Mouse (Mus musculus): Measurements from ENCODE around the gene Gm20388.

Gene Gm20388

DNA sequence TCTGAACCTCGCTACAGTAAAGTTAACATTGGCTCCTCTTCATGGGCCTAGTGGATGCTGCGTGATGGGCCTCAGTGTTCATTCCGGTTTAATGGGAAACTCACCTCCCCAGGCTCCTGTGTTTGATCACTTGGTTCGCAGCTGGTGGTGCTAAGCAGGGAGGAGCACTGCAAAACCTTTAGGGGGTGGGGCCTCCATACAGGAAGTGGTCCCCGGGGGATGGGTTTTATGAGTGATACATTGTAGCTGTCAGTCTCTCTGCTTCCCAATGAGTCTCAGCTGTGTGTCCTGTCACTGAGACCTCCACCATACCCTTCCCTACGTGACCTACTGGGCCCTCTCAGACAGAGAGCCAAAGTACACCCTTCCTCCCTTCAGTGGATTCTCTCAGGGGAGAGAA is 956.7 kb downstream of the Gm20388 start:
- no peak for DNase-seq (ENCODE audit: low spot score in 2 of 2)

- no peak for DNase-seq (ENCODE audit: low spot score in 2 of 2)
These were observed 962.0 kb downstream of the Gm20388 start for GRCm38 (mm10) chr8:120872661-120873060.

- no peak for DNase-seq (ENCODE audit: low spot score in 2 of 2)
These were observed 965.6 kb downstream of the Gm20388 start for GRCm38 (mm10) chr8:120876010-120876918.

DNA sequence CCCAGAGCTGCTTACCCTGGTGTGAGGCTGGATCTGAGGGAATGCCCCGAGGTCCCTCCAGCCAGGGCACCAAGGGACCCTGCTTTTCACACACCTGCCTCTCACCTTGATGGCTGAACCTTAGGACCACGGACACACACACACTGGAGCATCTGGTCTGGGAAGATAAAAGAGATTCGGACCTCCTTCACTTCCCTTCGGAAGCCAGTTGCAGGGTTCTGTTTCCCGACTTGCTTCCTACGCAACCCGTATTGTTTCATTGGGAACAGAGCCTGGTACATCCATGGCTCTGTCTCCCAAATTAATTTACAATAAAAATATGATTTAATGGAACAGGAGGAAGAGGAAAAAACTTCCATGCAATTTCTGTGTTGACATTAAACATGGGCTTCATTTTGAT is 966.4 kb downstream of the Gm20388 start:
- DNase-seq (ENCODE audit: low spot score in 2 of 2): no peak

DNA sequence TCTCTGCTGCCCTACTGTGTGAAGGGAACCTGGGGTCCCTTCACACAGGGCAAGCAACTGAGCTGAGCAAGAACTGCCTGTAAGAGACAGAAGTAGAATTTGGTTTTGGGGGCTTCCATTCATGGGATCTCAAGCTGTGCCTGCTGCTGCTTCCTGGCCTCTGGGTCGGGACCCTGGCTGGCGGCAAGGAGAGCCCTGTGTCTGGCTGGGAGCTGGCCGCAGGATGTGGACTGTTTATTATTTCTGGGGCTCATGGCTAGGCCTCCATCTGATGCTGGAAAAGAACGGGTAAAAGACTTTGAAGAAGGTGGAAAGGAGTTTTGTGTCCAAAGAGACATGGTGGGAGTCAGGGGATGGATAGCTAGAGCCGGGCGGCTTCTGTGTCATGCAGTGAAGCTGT is 969.3 kb downstream of the Gm20388 start:
- no peak for DNase-seq (ENCODE audit: low spot score in 2 of 2)

DNA sequence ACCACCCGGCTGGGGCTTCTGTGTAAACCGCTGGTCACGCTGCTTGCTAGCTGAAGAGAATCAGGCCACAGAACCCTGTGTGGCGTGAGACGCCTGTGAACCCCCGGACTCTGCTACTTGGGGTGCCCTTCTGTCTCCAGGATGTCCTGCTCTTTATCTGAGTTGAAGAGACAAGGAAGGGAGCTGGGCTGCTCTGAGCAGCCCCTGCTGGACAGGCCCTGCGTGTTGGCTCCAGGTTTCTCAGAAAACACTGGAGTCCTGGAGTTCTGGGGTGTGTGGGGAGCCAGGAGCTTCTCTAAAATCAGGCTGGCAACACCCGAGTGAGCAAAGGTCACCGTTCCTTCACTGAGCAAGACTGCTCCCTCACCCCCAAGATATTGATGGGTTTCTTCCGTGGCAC is 971.0 kb downstream of the Gm20388 start:
- no peak for DNase-seq (ENCODE audit: low spot score in 2 of 2)

DNA sequence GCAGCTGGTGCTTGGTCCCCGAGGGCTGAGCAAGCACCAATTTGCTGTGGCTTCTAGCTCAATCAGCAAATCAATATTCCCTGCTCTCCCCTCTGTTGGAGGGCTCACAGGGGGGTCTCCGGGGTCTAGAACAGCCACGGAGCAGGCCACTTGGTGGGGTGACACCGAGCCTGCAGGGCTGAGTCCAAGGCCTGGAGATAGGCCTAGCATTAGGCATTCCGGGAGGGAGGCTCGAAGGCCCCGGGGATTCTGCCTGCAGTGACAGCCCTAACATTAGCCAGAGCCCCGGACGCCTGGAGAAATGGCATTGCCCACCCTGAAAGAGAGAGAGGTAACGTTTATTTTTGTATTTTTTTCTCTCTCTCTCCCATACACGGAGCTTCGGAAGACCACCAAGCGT is 972.0 kb downstream of the Gm20388 start:
- no peak for DNase-seq (ENCODE audit: low spot score in 2 of 2)

DNA sequence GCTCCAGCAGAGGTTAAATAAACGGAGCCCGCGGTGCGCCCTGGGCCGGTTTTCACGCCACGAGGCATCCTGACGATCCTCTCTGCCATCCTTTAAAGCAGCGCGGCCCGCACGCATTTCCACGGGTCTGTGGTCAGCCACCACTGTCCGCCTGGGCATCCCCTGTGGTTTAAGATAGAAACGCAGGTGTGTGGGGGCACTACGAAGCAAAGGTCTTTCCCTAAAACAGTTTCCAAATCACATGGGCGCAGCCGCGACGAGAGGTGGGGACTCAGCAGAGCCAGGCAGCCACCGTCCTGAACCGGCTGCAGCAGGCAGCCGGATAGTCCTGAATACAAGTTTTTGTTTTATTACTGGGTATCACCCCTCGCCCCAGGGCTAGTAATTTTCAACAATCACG is 972.7 kb downstream of the Gm20388 start:
- DNase-seq (ENCODE audit: low spot score in 2 of 2): no peak

DNA sequence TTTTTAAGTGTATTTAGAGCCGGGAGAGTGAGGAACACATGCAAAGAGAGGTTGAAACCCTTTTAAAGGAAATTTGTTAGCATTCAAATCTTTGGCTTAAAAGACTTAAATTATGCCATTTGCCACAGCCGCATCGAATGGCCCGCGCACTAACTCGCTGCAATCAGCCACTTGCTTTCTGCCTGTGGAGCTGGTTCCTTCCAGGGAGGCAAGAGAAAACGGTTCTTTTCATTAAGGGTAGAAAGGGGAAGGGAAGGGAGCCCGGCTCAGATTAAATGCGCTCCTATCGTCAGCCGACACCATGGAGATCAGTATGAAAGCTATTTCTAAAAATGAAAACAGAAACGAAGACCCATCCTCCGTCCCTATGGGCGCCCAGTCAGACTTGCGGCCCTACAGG is 973.2 kb downstream of the Gm20388 start:
- DNase-seq (ENCODE audit: low spot score in 2 of 2): no peak

- DNase-seq (ENCODE audit: low spot score in 2 of 2): no peak
These were observed 974.2 kb downstream of the Gm20388 start for GRCm38 (mm10) chr8:120884881-120885280.

DNA sequence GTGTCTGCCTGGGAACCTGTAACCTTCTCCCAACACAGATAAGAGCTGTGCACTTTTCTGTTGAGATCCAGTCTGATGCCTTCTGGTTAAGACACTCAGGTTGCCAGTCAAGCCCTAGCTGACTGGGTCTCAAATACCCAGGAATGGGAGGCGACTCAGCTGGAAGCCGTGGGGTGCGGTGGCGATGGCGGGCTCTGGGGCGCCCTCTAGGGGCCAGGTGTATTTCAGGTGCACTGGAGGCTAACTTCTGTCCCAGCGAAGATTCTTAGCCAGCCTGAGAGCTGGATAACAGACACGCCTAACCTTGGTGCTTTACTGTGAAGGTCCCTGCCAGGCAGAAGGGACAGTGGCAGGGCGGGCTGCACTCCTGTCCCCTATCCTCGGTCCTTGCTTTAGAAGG is 976.6 kb downstream of the Gm20388 start:
- no peak for DNase-seq (ENCODE audit: low spot score in 2 of 2)

GRCm38 (mm10) chr8:120888005-120888404 is 977.4 kb downstream of the Gm20388 start:
- DNase-seq (ENCODE audit: low spot score in 2 of 2): no peak

GRCm38 (mm10) chr8:120889189-120889588 is 978.5 kb downstream of the Gm20388 start:
- DNase-seq (ENCODE audit: low spot score in 2 of 2): no peak

- no peak for DNase-seq (ENCODE audit: low spot score in 2 of 2)
These were observed 979.4 kb downstream of the Gm20388 start for GRCm38 (mm10) chr8:120890068-120890467.

GRCm38 (mm10) chr8:120895009-120895408 is 984.4 kb downstream of the Gm20388 start:
- no peak for DNase-seq (ENCODE audit: low spot score in 2 of 2)

DNA sequence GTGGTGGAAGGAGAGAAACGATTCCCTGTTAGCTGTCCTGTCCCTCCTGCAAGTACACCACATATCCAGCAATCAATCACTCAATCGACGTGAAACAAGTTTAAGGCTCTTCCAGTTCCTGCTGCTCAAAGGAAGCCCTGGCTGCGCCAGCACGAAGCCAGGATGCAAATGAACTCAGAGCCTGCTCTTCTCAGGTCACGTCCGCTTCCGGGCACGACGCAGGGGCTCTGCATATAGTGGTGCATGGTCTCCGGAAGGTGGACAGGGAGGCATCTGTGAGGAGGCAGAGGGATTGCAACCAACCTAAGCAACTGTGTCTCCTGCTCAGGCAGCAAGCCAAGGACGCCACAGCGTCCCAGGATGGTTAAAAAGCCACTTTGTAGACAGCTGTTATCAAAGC is 985.0 kb downstream of the Gm20388 start:
- DNase-seq (ENCODE audit: low spot score in 2 of 2): no peak

DNA sequence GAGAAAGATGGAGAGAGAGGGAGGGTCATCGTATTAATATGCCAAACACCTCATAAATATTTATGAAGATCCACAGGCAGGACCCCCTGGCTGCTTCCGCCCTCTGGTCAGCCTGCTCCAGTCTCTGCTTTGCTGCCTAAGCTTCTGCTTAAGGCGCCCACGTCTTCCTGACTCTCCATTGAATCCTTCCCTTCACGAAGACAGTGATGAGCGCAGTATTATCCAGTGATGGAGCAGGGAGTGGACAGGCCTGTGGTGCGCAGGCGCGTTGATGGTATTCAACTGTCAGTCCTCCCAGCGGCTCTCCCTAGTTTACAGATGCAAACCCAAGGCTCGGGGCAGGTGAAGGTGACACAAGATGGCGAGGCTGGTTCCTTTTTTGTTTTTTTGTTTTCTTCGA is 985.6 kb downstream of the Gm20388 start:
- DNase-seq (ENCODE audit: low spot score in 2 of 2): no peak

GRCm38 (mm10) chr8:120898008-120898407 is 987.4 kb downstream of the Gm20388 start:
- peak in 1 of 2 experiments; percentile 19 for DNase-seq (ENCODE audit: low spot score in 2 of 2)

GRCm38 (mm10) chr8:120898828-120899407 is 988.3 kb downstream of the Gm20388 start:
- DNase-seq (ENCODE audit: low spot score in 2 of 2): no peak

DNA sequence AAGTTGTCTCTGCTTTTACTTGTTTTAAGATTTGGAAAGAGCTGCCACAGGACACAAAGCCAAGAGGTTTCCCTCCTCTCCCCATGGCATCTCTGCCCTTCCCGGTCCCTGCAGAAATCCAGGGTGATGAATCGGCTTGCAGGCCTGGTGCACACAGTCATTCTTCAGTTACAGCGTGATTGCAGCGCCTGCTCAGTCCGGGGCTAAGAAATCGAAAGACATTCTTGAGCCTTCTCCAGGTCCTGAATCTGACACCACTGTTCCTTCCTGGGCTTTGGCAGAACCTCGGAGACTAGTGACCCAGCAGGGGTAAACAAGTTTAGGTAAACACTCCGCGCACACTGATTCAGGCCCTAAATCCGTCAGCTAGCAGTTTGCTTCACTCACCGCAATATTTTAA is 991.7 kb downstream of the Gm20388 start:
- DNase-seq (ENCODE audit: low spot score in 2 of 2): no peak

DNA sequence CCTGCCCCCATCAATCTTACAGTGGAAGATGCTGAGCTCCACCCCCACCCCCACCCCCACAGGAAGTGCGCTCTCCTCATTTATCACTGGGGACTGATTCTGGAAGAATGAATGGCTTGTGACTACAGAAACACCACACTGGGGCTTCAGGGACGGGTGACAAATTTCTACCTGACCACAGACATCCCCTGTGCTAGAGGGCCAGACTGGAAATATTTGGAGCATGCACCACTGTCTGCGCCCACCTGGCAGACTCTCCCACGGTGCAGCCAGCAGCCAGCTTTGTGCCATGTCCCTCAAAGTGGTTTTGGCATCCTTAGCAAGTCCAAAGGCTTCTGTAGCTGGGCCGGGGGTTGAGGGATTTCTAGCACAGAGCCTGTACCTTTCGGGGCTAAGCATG is 997.0 kb downstream of the Gm20388 start:
- no peak for DNase-seq (ENCODE audit: low spot score in 2 of 2)

- no peak for DNase-seq (ENCODE audit: low spot score in 2 of 2)
These were observed 1000.3 kb downstream of the Gm20388 start for GRCm38 (mm10) chr8:120910936-120911335.

DNA sequence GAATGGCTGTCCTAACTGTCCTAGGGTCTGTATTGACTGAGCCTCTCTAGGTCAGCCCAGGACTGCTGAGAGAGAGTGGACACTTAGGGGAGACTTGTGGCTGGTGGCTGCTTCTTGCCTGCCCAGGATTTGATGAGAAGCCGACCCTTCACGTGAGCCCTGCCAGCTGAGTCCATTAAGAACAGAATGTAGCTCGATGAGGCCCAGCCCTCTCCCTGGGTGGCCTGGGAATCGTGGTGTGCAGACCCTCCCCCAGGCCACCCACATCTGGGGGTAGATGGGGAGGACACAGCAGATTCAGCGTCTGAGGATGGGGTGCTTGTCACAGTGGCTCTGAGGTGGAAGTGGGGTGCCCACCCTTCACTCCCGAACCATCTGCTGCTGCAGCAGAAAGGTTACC is 1001.8 kb downstream of the Gm20388 start:
- DNase-seq (ENCODE audit: low spot score in 2 of 2): no peak
